Mouse (Mus musculus): ENCODE measurements around the gene Wrnip1.
"Not testable (repeated sequence)": the region's sequence is repeated elsewhere in the genome, so short reads cannot be mapped to it uniquely, and the experiment has no call there.

Wrnip1 gene

DNA sequence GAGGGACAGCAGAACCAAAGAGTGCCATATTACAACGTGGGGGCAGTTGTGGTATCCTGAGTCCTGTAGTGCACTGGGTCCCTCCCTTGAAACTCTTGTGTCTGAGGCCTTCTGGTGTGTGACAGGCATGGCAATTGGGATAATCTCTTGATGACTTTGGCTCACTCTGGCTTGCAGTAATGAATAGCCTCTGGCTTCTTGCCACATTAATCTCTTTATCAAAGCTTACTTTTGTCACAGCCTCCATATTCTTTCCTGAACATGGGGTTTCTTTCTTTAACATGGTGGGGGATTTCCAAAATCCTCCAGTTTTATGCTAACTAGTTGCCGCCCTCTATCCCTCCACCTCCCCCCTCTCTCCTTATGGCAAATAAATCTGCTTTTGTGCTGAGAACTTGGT lies 51.2 kb downstream of the Wrnip1 start:
- no peak for DNase-seq

DNA sequence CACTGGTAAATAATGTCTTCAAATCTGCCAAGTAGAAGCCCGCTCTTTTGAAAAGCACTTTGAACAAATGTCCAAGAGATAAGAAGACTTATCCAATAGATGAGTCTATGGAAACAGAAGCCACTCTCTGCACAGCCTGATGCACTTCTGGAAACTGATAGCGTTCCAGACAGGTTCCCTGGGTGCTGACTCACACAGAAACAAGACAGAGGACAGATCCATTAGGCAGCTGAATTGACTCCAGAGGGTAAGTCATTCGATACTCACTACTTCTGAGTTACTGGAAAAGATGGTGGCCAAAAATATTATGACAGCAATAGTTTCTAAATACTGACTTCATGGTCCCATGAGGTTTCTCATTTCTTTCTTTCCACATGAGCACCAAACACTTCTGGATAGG lies 59.0 kb downstream of the Wrnip1 start:
- DNase-seq, result no peak

DNA sequence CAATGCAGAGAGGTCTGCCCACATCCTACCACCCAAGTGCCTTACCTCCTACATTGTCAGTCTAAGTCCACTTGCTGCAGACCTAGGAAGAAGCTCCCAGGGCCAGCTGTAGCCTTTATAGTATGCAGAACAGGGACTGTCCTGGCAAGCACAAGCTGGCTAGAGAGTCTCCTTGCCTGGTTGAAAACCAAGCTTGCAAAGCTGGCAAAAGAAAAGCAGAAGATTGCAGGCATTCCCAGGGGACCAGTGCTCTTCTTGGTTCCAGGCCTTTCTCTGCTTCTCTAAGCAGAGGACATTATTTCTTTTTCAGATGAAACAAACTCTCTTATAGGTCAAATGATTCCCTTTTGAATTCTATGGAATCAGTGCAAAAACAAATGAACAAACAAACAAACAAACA lies 61.6 kb downstream of the Wrnip1 start:
- DNase-seq, result no peak

DNA sequence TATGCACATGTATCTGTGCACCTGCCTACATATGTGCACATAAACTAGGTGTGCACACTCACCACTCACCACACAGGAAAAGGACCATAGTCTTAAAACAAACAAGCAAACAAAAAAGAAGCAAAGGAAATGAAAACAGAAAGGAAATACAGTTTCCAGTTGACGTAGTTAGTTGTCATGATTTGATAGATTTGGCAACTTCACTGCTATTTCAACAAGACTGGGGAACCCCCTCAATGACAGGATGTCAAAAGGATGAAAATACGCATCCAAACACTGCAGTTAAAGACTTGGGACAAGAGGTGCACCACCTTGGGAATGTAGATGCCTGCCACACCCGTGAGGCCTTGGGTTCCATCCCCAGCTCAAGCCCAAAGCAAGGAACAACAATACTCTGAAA lies 62.7 kb downstream of the Wrnip1 start:
- DNase-seq, result not testable (repeated sequence)

DNA sequence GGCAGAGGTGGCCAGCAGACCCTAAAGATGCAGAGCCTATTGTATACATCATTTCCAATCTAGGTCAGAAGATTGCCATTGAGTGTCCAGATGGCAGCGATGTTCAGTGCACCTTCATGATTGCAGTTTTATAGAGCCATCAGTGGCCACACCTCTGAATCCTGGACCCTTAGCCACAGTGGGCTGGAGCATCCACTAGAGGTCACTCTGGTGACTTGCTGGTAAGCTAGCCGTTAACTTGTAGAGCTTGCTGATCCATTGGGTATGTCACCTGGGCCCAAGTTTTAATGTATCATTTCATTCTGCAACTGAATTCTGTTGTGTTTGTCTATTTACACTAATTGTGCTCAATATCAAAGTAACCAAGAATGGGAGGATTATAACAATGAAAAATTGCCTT lies 63.8 kb downstream of the Wrnip1 start:
- peak; percentile 14 to 22 for DNase-seq

DNA sequence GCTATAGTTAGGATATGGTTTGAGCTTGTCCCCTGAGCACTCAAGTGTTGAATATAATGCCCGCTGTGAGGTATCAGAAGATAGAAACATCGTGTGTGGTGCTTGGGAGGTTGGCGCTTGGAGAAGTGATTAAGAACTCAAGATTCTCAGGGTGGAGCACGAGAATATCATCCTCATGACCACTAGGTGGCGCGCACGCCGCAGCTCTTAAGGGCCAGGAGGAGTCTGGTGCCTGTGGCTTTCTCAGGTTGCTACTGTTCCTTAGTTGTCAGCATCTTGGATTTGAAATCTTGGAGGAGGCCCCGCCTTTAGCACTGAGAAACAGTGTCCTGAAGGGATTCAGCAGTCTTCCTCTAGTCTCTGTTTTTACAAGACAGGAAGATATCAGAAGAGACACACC lies 64.6 kb downstream of the Wrnip1 start:
- peak; percentile 81 to 84 for DNase-seq

DNA sequence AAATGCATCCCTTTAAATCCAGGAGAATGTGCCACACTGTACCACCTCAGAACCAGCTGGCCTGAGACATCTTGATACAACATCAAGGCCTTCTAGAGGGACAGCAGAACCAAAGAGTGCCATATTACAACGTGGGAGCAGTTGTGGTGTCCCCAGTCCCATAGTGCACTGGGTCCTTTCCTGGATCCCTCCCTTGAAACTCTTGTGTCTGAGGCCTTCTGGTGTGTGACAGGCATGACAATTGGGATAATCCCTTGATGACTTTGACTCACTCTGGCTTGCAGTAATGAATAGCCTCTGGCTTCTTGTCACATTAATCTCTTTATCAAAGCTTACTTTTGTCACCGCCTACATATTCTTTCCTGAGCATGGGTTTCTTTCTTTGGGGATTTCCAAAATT lies 65.2 kb downstream of the Wrnip1 start:
- DNase-seq, result no peak

DNA sequence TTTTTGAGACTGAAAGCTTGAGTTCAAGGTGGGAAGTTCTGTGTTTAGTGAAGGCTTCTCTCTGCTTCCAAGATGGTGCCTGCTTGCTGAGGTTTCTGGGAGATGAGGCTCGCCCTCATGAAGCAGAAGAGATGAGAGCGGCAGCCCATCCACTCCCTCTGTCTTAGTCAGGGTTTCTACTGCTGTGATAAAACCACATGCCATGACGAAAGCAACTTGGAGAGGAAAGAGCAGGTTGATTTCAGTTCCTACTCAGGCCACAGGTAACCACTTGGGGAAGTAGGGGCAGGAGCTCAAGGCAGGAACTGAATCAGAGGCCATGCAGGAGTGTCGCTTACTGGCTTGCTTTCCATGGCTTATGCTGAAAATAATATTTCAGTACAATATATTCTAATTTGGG lies 66.4 kb downstream of the Wrnip1 start:
- not testable (repeated sequence) for DNase-seq

DNA sequence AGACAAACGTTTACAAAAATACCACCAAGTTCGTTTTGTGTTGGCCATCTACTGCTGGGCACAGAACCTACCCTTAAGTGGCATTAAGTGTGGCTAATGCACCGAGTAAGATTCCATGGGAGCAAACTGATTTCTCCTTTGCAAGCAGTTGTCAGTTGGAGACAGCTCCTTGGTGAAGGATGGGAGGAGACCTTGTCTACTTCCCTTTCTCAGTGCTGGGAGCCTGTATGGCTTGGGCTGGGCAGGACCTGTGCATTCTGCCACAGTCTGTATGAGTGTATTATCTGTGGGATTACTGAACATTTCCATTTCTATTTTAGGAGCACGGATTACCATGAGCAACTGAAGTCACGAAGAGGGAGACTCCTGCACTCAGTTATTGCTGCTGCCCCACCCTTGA lies 67.0 kb downstream of the Wrnip1 start:
- DNase-seq, result no peak
